Mouse (Mus musculus): ENCODE measurements around the gene Cep85l. TPM values are rescaled to one million over a fixed set of nuclear protein-coding genes. Genes with fewer than 3 reads are reported as not detected.

The Cep85l gene
- polyA plus RNA-seq, 1 experiment from 2014 or later = 7.7 TPM

DNA sequence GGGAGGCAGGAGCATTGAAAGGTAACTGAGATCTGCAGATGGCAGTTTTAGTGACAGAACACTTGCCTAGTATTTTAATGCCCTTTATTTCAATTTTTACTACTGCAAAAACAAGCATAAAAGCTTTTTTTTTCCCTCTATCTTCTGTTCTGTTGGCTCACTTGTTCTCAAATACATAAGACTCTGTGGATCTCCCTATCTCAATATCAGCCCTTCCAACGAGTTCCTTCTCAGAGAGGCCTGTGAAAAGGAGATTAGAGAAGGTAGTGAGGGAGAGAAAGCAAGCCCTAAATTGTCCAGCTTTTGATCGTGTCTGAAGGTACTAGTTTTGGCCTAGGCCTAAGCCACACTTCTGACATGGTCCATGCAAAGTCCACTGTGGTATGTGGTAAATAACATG, 150.6 kb downstream of the Cep85l start:
- Histone ChIP-seq H3K4me1 (ENCODE audit: control insufficient read depth, insufficient read depth, low read length) (no peaks in the 10 kb centered on the region), H3K4me2 (replicated peaks; ENCODE audit: low read depth, low read length) (no peak overlapping the region), H3K9me3 (ENCODE audit: control insufficient read depth, low read length) (no peaks in the 10 kb centered on the region), H3K36me3 (ENCODE audit: control insufficient read depth, insufficient read depth, low read length) (no peaks in the 10 kb centered on the region), H3K27me3 (ENCODE audit: control insufficient read depth, insufficient read depth, low read length) (no peaks in the 10 kb centered on the region; the same call in 1 of the 2 replicates), H3K9ac (ENCODE audit: low read depth, low read length) (no peak overlapping the region), H3K27ac (ENCODE audit: low read depth, low read length) (no peak overlapping the region), H3K4me3 (ENCODE audit: low read length) (no peak overlapping the region)
- ATAC-seq (ENCODE audit: low FRiP score, low TSS enrichment) = no peak
- WGBS = 69% methylated on average over 2 of the region's 2 CpGs

Other genes starting within 250 kb of the Cep85l start
- 1.6 TPM in 2 replicates for gene Pln, start 42.3 kb downstream of the Cep85l start, polyA plus RNA-seq (2014; fragmentation: Nextera tagmentation; extraction: Ambion mirVana)
- 155 and 171 TPM in 2 replicates for gene Asf1a, start 216.8 kb upstream of the Cep85l start, polyA plus RNA-seq (2014; fragmentation: Nextera tagmentation; extraction: Ambion mirVana)